ENCODE assay signal across 8 mouse cellular contexts in the genomic region with DNA sequence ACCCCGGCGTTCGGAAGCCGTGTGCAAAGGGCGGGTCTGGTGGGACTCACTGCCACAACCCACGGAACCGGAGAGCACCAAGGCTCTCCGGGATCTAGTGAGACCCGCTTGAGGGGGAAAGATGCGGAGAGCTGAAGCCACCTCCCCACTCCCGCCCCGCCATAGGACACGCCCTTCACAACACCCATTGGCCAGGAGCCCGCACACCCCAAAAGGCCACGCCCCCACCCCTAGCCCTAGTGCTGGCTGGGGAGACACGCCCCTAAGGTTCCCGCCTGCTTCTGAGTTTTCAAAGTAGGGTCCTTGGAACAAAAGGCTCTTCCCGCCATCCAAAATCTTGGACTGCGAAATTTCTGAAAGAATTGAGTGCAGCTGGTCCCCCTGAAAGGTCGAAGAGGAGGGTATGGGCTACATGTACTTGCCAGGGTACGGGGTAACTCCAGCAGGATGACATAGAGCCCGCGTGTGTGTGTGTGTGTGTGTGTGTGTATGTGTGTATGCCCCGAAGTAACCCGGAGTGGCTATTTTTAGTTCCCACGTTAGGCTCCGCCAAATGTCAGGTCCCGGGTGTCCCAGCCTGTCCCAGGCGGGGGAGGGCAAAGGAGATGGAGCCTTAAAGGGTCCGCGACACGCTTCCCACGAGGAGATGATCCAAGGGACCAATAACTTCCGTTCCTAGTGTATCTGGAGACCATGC. TPM values are rescaled to one million over a fixed set of nuclear protein-coding genes. Genes with fewer than 3 reads are reported as not detected.
A peak's percentile ranks its signal among the peaks of the same experiment; 100 is the strongest.
DNase-seq lines count a peak whose midpoint lies in the region; ATAC-seq lines count a peak whose summit lies in the region.

A gene (minus strand): TSS at position 123 of the 697 bp plus-strand sequence.

- peak within 1 kb of the TSS; percentile 96 for H3K27ac ChIP-seq in limb, embryonic 12.5 days
- peak within 1 kb of the TSS; percentile 49 for H3K27ac ChIP-seq in midbrain, embryonic 13.5 days

- H3K4me1 ChIP-seq in limb, embryonic 12.5 days (replicated peaks): peaks cover 24% of the 10 kb centered on the region
- peaks cover 16% of the 10 kb centered on the region for H3K4me1 ChIP-seq in midbrain, embryonic 13.5 days (replicated peaks)

- peak within 1 kb of the TSS; percentile 57 for H3K4me3 ChIP-seq in limb, embryonic 12.5 days (replicated peaks)
- H3K4me3 ChIP-seq in midbrain, embryonic 13.5 days (replicated peaks): peak within 1 kb of the TSS; percentile 44

- H3K27me3 ChIP-seq in limb, embryonic 12.5 days: no peaks in the 10 kb centered on the region
- 0 out of 2 replicates have a peak, but pooled peaks cover 18% of the 10 kb centered on the region for H3K27me3 ChIP-seq in midbrain, embryonic 13.5 days

- intact Hi-C loops in gastrocnemius, postnatal 36 days (cut with DNase I): no loop called here

- DNase-seq in right cerebral cortex, postnatal 10 days (ENCODE audit: low spot score in 2 of 2): peak; percentile 84 to 88
- no peak for DNase-seq in right cerebral cortex, postnatal 25 days
- DNase-seq in gastrocnemius, postnatal 36 days: peak; percentile 89 to 93
- DNase-seq in spleen, postnatal 36 days (ENCODE audit: low spot score in 2 of 2): peak; percentile 88 to 93

- peak within 1 kb of the TSS; percentile 80 for H3K4me2 ChIP-seq in limb, embryonic 12.5 days
- peak within 1 kb of the TSS; percentile 59 for H3K4me2 ChIP-seq in midbrain, embryonic 13.5 days (replicated peaks)

- H3K9ac ChIP-seq in limb, embryonic 12.5 days (replicated peaks): peak within 1 kb of the TSS; percentile 74
- H3K9ac ChIP-seq in midbrain, embryonic 13.5 days (replicated peaks): peak within 1 kb of the TSS; percentile 46

- under 1% methylated on average over 34 of the region's 34 CpGs for WGBS in limb, embryonic 12.5 days
- under 1% methylated on average over 34 of the region's 34 CpGs for WGBS in midbrain, embryonic 13.5 days

- ATAC-seq in common myeloid progenitor, adult 5-6 weeks (replicated peaks; ENCODE audit: low read depth, poor library complexity, severe bottlenecking): peak; percentile 91
- peak; percentile 87 for ATAC-seq in inflammation-experienced regulatory T-cells, adult 6 months
- ATAC-seq in limb, embryonic 12.5 days (ENCODE audit: insufficient number of reproducible peaks, insufficient read depth, low FRiP score, low TSS enrichment, low read depth): peak; percentile 93
- peak; percentile 94 for ATAC-seq in midbrain, embryonic 13.5 days

- peaks cover 32% of the 10 kb centered on the region for H3K36me3 ChIP-seq in limb, embryonic 12.5 days
- H3K36me3 ChIP-seq in midbrain, embryonic 13.5 days: no peaks in the 10 kb centered on the region

- H3K9me3 ChIP-seq in limb, embryonic 12.5 days: no peaks in the 10 kb centered on the region
- no peaks in the 10 kb centered on the region for H3K9me3 ChIP-seq in midbrain, embryonic 13.5 days

RNA-seq across cellular contexts. Expression of the gene that starts here (rescaled TPM):
- 0.78 TPM in 1 of 2 replicates, not detected in the other for total RNA-seq in common myeloid progenitor, adult 5-6 weeks (2017)
- 100 to 1,000 TPM; 382 to 407 TPM for total RNA-seq in gastrocnemius, postnatal 36 days (2021)
- polyA plus RNA-seq in inflammation-experienced regulatory T-cells, adult 6 months (2017; shearing (Covaris generic)): not detected
- polyA plus RNA-seq in limb, embryonic 12.5 days (2016; fragmentation: Nextera tagmentation; extraction: Ambion mirVana): 34.1 and 35.7 TPM in 2 replicates
- polyA plus RNA-seq in midbrain, embryonic 13.5 days (2015; fragmentation: Nextera tagmentation; extraction: Ambion mirVana): 4.3 and 4.4 TPM in 2 replicates

Comparison
In these comparisons a context has a peak if more than half of its experiments do, and no peak if none do; other contexts are left out.
1. RNA of the gene that starts here (total RNA-seq): 382 to 407 TPM in gastrocnemius, postnatal 36 days; 0.78 TPM in common myeloid progenitor, adult 5-6 weeks; every median in the first group is over 100 times any median in the second.
2. Peak in ATAC-seq in common myeloid progenitor, adult 5-6 weeks; RNA of the gene not detected or under 1 TPM.
3. Peak in ATAC-seq in inflammation-experienced regulatory T-cells, adult 6 months; RNA of the gene not detected or under 1 TPM.
4. Peak in every context shown above with its lines, with median percentiles within 50 percentile points of each other: ATAC-seq.